Mouse (Mus musculus) cerebellum, adult 18-20 months (tissue): Measurements from ENCODE around the gene Eno1.
"Not testable (repeated sequence)": the region's sequence is repeated elsewhere in the genome, so short reads cannot be mapped to it uniquely, and the experiment has no call there.

Experiments
- DNase-seq, 2 experiments: peaks; one replicate each; pipeline ENCODE4 v3.0.0; 2021

The Eno1 gene

GRCm38 (mm10) chr4:150250549-150251422 is 14.3 kb downstream of the Eno1 start:
- DNase-seq = peak; percentile 61 to 67

- DNase-seq = peak; percentile 82 to 87
These were observed 17.9 kb downstream of the Eno1 start for GRCm38 (mm10) chr4:150254416-150254815.

DNA sequence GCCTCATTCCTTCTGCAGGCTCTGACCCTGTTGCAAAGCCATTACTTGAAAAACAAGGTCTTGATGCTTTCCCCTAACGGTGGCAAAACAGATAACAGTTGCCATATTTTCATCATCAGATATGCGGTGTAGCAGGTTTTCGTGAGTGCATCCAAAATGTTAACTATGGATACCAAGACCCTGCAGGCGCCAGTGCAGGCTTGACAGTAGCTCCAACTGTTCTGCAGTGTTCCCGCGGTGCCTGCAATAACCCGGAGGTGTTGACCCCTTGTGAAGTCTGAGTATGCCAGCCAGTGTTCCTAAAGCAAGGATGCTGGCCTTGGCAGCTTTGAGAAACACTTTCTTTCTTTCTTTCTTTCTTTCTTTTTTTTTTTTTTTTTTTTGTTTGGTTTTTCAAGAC is 18.7 kb downstream of the Eno1 start:
- DNase-seq = no peak

GRCm38 (mm10) chr4:150257252-150258204 is 21.0 kb downstream of the Eno1 start:
- DNase-seq = peak; percentile 94 to 96

GRCm38 (mm10) chr4:150258388-150258787 is 21.9 kb downstream of the Eno1 start:
- DNase-seq = peak; percentile 65 to 74

- DNase-seq = no peak
These were observed 23.1 kb downstream of the Eno1 start for GRCm38 (mm10) chr4:150259577-150259976.

- no peak for DNase-seq
These were observed 23.6 kb downstream of the Eno1 start for GRCm38 (mm10) chr4:150260111-150260510.

- no peak for DNase-seq
These were observed 24.2 kb downstream of the Eno1 start for GRCm38 (mm10) chr4:150260745-150261144.

GRCm38 (mm10) chr4:150262301-150262700 is 25.8 kb downstream of the Eno1 start:
- no peak for DNase-seq

DNA sequence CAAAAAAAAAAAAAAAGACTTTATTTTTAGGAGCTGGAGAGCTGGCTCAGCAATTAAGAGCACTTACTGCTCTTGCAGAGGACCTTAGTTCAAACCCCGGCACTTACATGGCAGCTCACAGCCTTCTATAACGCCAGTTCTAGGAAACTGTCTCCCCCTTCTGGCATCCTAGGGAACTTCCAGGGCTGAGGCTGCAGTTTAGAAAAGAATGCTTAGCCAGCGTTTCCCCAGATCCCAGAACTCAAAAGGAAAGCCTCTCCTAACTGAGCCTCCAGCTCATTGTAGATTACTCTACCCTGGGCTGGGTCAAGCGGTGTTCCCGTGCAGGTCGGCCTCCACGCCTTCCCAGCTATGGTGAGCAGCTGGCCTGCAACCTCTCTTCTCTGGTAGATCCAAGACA is 28.4 kb downstream of the Eno1 start:
- no peak for DNase-seq

- DNase-seq = no peak
These were observed 28.9 kb downstream of the Eno1 start for GRCm38 (mm10) chr4:150265471-150265870.

DNA sequence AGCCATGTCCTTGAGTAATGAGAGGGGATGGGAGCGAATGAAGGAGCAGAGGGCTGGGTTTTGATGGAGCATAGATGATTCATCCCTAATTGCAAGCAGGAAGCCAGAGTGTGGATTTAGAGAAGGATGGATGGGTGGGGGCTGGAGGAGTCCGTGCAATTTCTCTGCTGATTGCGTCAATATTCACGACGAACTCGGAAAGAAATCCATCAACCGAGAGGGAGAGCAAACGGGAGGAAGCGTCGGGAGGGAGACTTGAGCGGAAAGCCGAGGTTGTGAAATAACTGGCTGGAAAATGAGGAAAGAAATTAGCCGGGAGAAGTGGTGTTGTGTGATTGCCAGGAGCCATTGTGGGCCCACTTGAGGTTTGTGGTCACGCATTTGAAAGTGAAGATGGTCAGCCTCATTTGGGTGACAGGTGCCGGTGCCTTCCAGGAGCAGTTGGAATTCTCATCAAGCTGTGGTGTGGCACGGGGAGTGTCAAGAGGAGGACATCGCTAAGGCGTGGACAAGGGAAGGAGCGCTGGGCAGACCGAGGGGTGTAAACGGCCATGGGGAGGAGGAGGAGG is 30.2 kb downstream of the Eno1 start:
- no peak for DNase-seq

DNA sequence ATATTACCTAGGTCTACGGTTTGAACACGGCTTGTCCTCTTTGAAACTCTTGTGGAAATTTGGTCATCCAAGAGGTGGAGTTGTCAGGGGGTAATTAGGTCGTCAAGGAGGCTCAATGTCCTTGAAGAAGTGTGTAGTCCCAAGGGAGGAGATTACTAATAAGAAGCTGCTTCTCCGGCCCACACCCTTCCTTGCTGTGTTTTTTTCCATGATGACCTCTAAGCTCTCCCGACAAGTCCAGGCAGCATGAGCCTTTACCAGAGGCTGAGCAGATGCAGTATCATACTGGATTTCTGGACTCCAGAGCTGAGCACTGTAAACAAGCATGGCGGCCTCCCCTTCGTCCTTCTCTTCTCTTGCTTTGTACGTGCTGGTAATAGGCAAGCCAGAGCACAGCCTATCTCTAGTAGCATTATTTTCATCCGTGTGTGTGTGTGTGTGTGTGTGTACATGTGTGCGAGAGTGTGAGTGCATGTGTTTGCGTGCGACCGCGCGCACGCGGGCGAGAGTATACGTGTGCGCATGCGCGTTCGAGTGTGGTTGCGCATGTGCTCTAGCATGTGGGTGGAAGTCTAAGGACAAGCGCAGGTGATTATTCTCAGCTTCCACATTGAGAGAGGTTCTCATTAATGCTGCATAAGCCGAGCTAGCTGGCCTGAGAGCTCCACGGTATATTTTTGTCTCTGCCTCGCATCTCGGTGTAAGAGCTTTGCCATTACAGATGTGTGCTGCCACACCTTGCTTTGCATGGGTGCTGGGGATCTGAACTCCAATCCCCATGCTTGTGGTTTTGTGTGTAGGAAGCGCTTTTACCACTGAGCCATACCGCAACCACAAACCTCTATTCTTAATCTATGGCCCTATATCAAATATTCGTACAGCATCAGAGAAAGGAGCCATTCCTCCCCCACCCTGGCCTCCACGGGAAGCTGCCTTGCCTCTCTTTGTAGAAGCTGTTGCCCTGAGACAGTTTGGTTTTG is 32.4 kb downstream of the Eno1 start:
- no peak for DNase-seq

GRCm38 (mm10) chr4:150269679-150270078 is 33.2 kb downstream of the Eno1 start:
- DNase-seq = no peak

- DNase-seq = not testable (repeated sequence)
These were observed 34.2 kb downstream of the Eno1 start for GRCm38 (mm10) chr4:150270718-150271117.

DNA sequence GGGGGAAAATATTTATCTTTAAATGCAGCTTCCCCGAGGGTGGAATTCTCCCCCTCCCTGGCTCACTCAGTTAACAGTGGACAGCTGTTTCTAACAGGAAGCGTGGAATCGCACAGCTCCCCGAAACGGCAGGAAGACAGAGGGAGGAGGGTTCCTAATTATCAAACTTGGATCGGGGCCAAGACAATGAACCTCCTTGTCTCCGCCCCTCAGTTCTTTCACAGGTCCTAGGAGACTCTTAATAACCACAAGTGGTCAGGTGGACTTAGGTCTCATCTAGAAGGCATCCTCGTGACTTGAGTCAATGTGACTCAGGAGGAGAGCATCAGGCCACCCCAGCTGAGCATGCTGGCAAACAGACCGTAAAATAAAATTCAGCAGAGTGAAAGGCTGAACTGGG is 36.2 kb downstream of the Eno1 start:
- DNase-seq = peak in 1 of 2 experiments; percentile 12

- DNase-seq = no peak
These were observed 39.0 kb downstream of the Eno1 start for GRCm38 (mm10) chr4:150275531-150275930.

GRCm38 (mm10) chr4:150279336-150279735 is 42.8 kb downstream of the Eno1 start:
- DNase-seq = not testable (repeated sequence)

DNA sequence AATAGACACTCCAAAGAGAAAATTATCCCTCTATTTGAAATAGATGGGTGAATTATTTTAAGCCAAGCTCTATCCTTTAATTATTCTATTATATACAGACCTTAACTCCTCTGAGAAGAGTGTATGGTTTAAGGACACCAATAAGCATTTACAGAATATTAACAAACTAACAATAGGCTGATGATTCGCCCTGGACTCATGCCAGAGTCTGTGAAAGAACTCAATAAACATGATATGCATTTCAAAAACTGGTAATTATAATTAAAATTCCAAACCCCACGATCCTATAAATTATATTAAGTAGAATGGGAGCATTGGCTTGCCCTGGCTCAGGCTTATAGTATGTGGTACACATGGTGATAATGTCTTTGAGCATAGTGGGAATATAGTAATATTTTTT is 43.5 kb downstream of the Eno1 start:
- no peak for DNase-seq

GRCm38 (mm10) chr4:150280459-150280858 is 43.9 kb downstream of the Eno1 start:
- peak in 1 of 2 experiments; percentile 34 for DNase-seq

DNA sequence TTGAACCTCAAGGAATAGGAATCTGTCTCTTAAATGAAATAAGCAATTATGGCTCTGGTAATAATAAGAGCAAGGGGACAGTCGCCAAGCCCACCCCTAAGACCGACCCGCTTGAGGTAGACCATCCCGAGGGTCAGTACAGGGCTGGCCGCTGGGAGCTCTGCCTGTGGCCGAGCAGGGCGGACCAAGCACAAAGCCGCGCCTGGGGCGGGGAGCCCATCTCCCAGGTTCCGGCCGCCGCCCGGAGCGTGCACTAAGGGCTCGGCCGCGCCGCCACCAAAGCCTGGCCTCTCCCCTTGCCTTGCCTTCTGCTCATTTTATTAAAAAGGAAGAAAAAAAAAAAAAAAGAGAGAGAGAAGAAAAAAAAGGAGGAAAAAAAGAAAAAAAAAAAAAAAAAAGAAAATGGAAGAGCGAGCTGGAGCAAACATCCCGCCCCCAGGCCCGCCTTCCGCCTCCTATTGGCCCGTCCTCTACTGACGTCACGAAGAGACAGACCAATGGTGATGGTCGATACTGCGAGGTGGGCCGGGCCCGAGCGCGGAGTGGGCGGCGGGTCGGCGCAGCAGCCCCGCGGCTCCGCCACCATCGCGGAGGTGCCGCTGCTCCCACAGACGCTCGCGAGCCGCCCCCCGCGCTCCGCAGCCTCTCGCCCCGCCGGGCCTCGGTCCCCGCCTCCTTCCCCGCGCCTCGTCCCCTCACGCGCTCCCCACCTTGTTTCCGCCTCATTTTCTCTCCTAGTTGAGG is 44.7 kb downstream of the Eno1 start, which contains the start of gene Rere:
Gene Rere, plus strand, starts transcription at position 629 of the 744 bp plus-strand sequence.
- peak; percentile 97 to 99 for DNase-seq
